8 mouse cellular contexts compared by ENCODE assay signal in genomic region chr4:134102742-134103119, GRCm38 (mm10). TPM values are rescaled to one million over a fixed set of nuclear protein-coding genes. Genes with fewer than 3 reads are reported as not detected.
DNase-seq lines count a peak whose midpoint lies in the region; ATAC-seq and TF ChIP-seq lines count a peak whose summit lies in the region.

No protein-coding gene starts in this region.

- peak; percentile 50 for ATAC-seq in heart, embryonic 15.5 days (replicated peaks; ENCODE audit: insufficient number of reproducible peaks, insufficient read depth, low FRiP score, low read depth)
- peak; percentile 62 for ATAC-seq in megakaryocyte progenitor cell, adult 5-6 weeks (replicated peaks; ENCODE audit: poor library complexity)

- 0 out of 4 replicates have a peak, but pooled peaks of 1 of the 2 experiments have one; percentile 26 for TF ChIP-seq EP300 in MEL (IDR thresholded peaks at IDR 0.05; ENCODE audit: low read depth in 1 of 2, low read length in 2 of 2)

- peak overlapping the region; percentile 58 for H3K4me3 ChIP-seq in heart, embryonic 15.5 days
- H3K4me3 ChIP-seq in MEL (ENCODE audit: control insufficient read depth in 1 of 2, insufficient read depth in 1 of 2, low read depth in 2 of 2, low read length in 2 of 2), result peak overlapping the region; percentile 71 to 90
- peak overlapping the region; percentile 85 for H3K4me3 ChIP-seq in hindbrain, embryonic 10.5 days

- H3K4me1 ChIP-seq in heart, embryonic 15.5 days (replicated peaks), result peaks cover 4% of the 10 kb centered on the region
- peaks cover 16 to 27% of the 10 kb centered on the region in 2 experiments for H3K4me1 ChIP-seq in MEL (ENCODE audit: control insufficient read depth in 1 of 2, insufficient read depth in 2 of 2, low read length in 2 of 2)
- peaks cover 25% of the 10 kb centered on the region for H3K4me1 ChIP-seq in hindbrain, embryonic 10.5 days (replicated peaks)

- no peak for DNase-seq in heart, postnatal 4 days
- peak; percentile 83 for DNase-seq in MEL (ENCODE audit: low read depth, low spot score)
- no peak for DNase-seq in hindbrain, embryonic 10.5 days (ENCODE audit: low spot score)
- no peak for DNase-seq in layer of hippocampus, adult 8-10 months (ENCODE audit: low spot score in 2 of 2)
- DNase-seq in cerebellum, postnatal 4 days (ENCODE audit: low spot score in 2 of 2), result no peak
- DNase-seq in adrenal gland, postnatal 36 days, result no peak

- H3K36me3 ChIP-seq in heart, embryonic 15.5 days, result no peaks in the 10 kb centered on the region
- H3K36me3 ChIP-seq in MEL (ENCODE audit: control insufficient read depth in 1 of 2, insufficient read depth in 2 of 2, low read length in 2 of 2), result peaks cover 0 to 20% of the 10 kb centered on the region in 2 experiments; a peak in 2 of 4 replicates
- no peaks in the 10 kb centered on the region for H3K36me3 ChIP-seq in hindbrain, embryonic 10.5 days

- TF ChIP-seq POLR2A in MEL (IDR thresholded peaks at IDR 0.05; ENCODE audit: control insufficient read depth in 1 of 2, insufficient read depth in 1 of 2, low read depth in 1 of 2, low read length in 2 of 2, poor library complexity in 1 of 2), result no peak; a peak in 1 of 4 replicates

- no peak for TF ChIP-seq RAD21 in MEL (IDR thresholded peaks at IDR 0.05; ENCODE audit: low read depth, low read length)

- peak overlapping the region; percentile 40 for H3K9ac ChIP-seq in heart, embryonic 15.5 days
- peak overlapping the region; percentile 70 for H3K9ac ChIP-seq in MEL (ENCODE audit: control insufficient read depth, low read depth, low read length, poor library complexity, severe bottlenecking)

- H3K9me3 ChIP-seq in heart, embryonic 15.5 days (replicated peaks), result no peaks in the 10 kb centered on the region
- H3K9me3 ChIP-seq in MEL (replicated peaks; ENCODE audit: insufficient read depth, low read length), result no peaks in the 10 kb centered on the region
- H3K9me3 ChIP-seq in hindbrain, embryonic 10.5 days, result no peaks in the 10 kb centered on the region

- no peak for TF ChIP-seq CTCF in MEL (IDR thresholded peaks at IDR 0.05 in 2 of 3, conservative IDR thresholded peaks at IDR 0.05 in 1 of 3; ENCODE audit: control insufficient read depth in 1 of 3, insufficient read depth in 1 of 3, low read depth in 2 of 3, low read length in 3 of 3, poor library complexity in 1 of 3, severe bottlenecking in 1 of 3)

- WGBS in heart, embryonic 15.5 days, result 4% methylated on average over 21 of the region's 21 CpGs
- WGBS in hindbrain, embryonic 10.5 days, result 5% methylated on average over 21 of the region's 21 CpGs

- peak overlapping the region; percentile 66 for H3K4me2 ChIP-seq in heart, embryonic 15.5 days

- H3K79me2 ChIP-seq in MEL (ENCODE audit: control insufficient read depth, insufficient read depth, low read length, poor library complexity), result no peaks in the 10 kb centered on the region; the same call in 1 of the 2 replicates

- H3K27me3 ChIP-seq in heart, embryonic 15.5 days, result no peaks in the 10 kb centered on the region
- no peaks in the 10 kb centered on the region for H3K27me3 ChIP-seq in MEL (ENCODE audit: control insufficient read depth in 1 of 2, insufficient read depth in 2 of 2, low read length in 2 of 2)
- H3K27me3 ChIP-seq in hindbrain, embryonic 10.5 days (ENCODE audit: insufficient read depth, poor library complexity, severe bottlenecking), result no peaks in the 10 kb centered on the region

- no peak overlapping the region for H3K27ac ChIP-seq in heart, embryonic 15.5 days
- peak overlapping the region; percentile 48 for H3K27ac ChIP-seq in MEL (ENCODE audit: control insufficient read depth, low read depth, low read length)
- peak overlapping the region; percentile 84 for H3K27ac ChIP-seq in hindbrain, embryonic 10.5 days

TF ChIP-seq in MEL, 35 proteins besides CTCF, POLR2A, EP300 and RAD21 (continues in another document):
- TF ChIP-seq TAL1 (IDR thresholded peaks at IDR 0.05; ENCODE audit: low read length), result 0 out of 2 replicates have a peak, but pooled peaks have one; percentile 30
- no peak for TF ChIP-seq POLR2AphosphoS5 (IDR thresholded peaks at IDR 0.05; ENCODE audit: borderline replicate concordance, low read depth, low read length)
- TF ChIP-seq HCFC1 (IDR thresholded peaks at IDR 0.05; ENCODE audit: low read depth, low read length), result no peak
- peak; percentile 63 for TF ChIP-seq NELFE (IDR thresholded peaks at IDR 0.05; ENCODE audit: low read depth, low read length)
- TF ChIP-seq TBP (IDR thresholded peaks at IDR 0.05; ENCODE audit: low read depth, low read length), result 0 out of 2 replicates have a peak, but pooled peaks have one; percentile 32
- no peak for TF ChIP-seq BHLHE40 (IDR thresholded peaks at IDR 0.05; ENCODE audit: borderline replicate concordance, low read depth, low read length)
- TF ChIP-seq KAT2A (conservative IDR thresholded peaks at IDR 0.05; ENCODE audit: low read depth, low read length), result no peak
- TF ChIP-seq NRF1 (IDR thresholded peaks at IDR 0.05; ENCODE audit: insufficient read depth, low read depth, low read length, poor library complexity, severe bottlenecking), result no peak
- 0 out of 2 replicates have a peak, but pooled peaks have one; percentile 31 for TF ChIP-seq MAZ (IDR thresholded peaks at IDR 0.05; ENCODE audit: low read depth, low read length)
- TF ChIP-seq CHD2 (IDR thresholded peaks at IDR 0.05; ENCODE audit: low read length), result no peak
- no peak for TF ChIP-seq POLR2AphosphoS2 (IDR thresholded peaks at IDR 0.05; ENCODE audit: low read length)
- TF ChIP-seq ZC3H11A (IDR thresholded peaks at IDR 0.05; ENCODE audit: low read depth, low read length), result no peak
- TF ChIP-seq USF1 (IDR thresholded peaks at IDR 0.05; ENCODE audit: low read depth, low read length), result no peak
- no peak for TF ChIP-seq RCOR1 (IDR thresholded peaks at IDR 0.05; ENCODE audit: low read depth, low read length)

RNA-seq across cellular contexts. Expression of gene Ubxn11, which starts 0.4 kb away (rescaled TPM):
- 1.8 and 3.9 TPM in 2 replicates for polyA plus RNA-seq in heart, embryonic 15.5 days (2015; fragmentation: Nextera tagmentation; extraction: Ambion mirVana)
- 1 to 10 TPM; 1.2 to 2.0 TPM for total RNA-seq in heart, postnatal 4 days (2021)
- total RNA-seq in MEL (2012; rRNA removed), result 2.6 and 5.4 TPM in 2 replicates
- polyA plus RNA-seq in MEL (2012; ENCODE audit: insufficient read depth in 1 of 2, insufficient read length in 2 of 2, low read depth in 1 of 2, low replicate concordance in 2 of 2, missing spikeins in 1 of 2), result 10 to 100 TPM in 1 of 2 experiments, not detected in 1; 11.9 TPM
- polyA plus RNA-seq in hindbrain, embryonic 10.5 days (2016; fragmentation: Nextera tagmentation; extraction: Ambion mirVana), result 7.6 and 11.2 TPM in 2 replicates
- 9.2 and 10.7 TPM in 2 replicates for total RNA-seq in megakaryocyte progenitor cell, adult 5-6 weeks (2015)
- 6.5 and 7.3 TPM in 2 replicates for total RNA-seq in megakaryocyte progenitor cell, adult 5-6 weeks (2017)
- total RNA-seq in layer of hippocampus, adult 8-10 months (2022), result 10 to 100 TPM; 34.7 to 39.5 (median 35.6) TPM
- total RNA-seq in adrenal gland, postnatal 36 days (2021), result 1 to 10 TPM; 5.2 to 8.5 TPM

RNA-seq across cellular contexts. Expression of gene Cd52, which starts 7.8 kb away (rescaled TPM):
- polyA plus RNA-seq in heart, embryonic 15.5 days (2015; fragmentation: Nextera tagmentation; extraction: Ambion mirVana), result 11.6 and 23.8 TPM in 2 replicates
- 1 to 10 TPM; 4.3 to 5.6 TPM for total RNA-seq in heart, postnatal 4 days (2021)
- 0.52 and 1.3 TPM in 2 replicates for total RNA-seq in MEL (2012; rRNA removed)
- polyA plus RNA-seq in MEL (2012; ENCODE audit: insufficient read depth in 1 of 2, insufficient read length in 2 of 2, low read depth in 1 of 2, low replicate concordance in 2 of 2, missing spikeins in 1 of 2), result under 1 TPM in 1 of 2 experiments, not detected in 1; 0.86 TPM
- polyA plus RNA-seq in hindbrain, embryonic 10.5 days (2016; fragmentation: Nextera tagmentation; extraction: Ambion mirVana), result 5.3 and 5.5 TPM in 2 replicates
- total RNA-seq in megakaryocyte progenitor cell, adult 5-6 weeks (2015), result 291 and 358 TPM in 2 replicates
- total RNA-seq in megakaryocyte progenitor cell, adult 5-6 weeks (2017), result 339 and 505 TPM in 2 replicates
- total RNA-seq in layer of hippocampus, adult 8-10 months (2022), result 10 to 100 TPM in 2 of 4 experiments, 1 to 10 TPM in 2; 1.2 to 52.4 (median 18.2) TPM
- 10 to 100 TPM; 10.9 to 12.0 TPM for total RNA-seq in adrenal gland, postnatal 36 days (2021)

RNA-seq across cellular contexts. Expression of gene Sh3bgrl3, which starts 25.9 kb away (rescaled TPM):
- 174 and 239 TPM in 2 replicates for polyA plus RNA-seq in heart, embryonic 15.5 days (2015; fragmentation: Nextera tagmentation; extraction: Ambion mirVana)
- total RNA-seq in heart, postnatal 4 days (2021), result 10 to 100 TPM; 70.4 to 72.6 TPM
- 122 and 126 TPM in 2 replicates for total RNA-seq in MEL (2012; rRNA removed)
- polyA plus RNA-seq in MEL (2012; ENCODE audit: insufficient read depth in 1 of 2, insufficient read length in 2 of 2, low read depth in 1 of 2, low replicate concordance in 2 of 2, missing spikeins in 1 of 2), result 100 to 1,000 TPM in 1 of 2 experiments, not detected in 1; 414 TPM
- 333 and 386 TPM in 2 replicates for polyA plus RNA-seq in hindbrain, embryonic 10.5 days (2016; fragmentation: Nextera tagmentation; extraction: Ambion mirVana)
- total RNA-seq in megakaryocyte progenitor cell, adult 5-6 weeks (2015), result 724 and 761 TPM in 2 replicates
- 230 and 307 TPM in 2 replicates for total RNA-seq in megakaryocyte progenitor cell, adult 5-6 weeks (2017)
- 100 to 1,000 TPM; 185 to 289 (median 252) TPM for total RNA-seq in layer of hippocampus, adult 8-10 months (2022)
- total RNA-seq in adrenal gland, postnatal 36 days (2021), result 10 to 100 TPM; 66.8 to 86.5 TPM

RNA-seq across cellular contexts. Expression of gene Crybg2, which starts 42.1 kb away (rescaled TPM):
- 0.30 and 0.61 TPM in 2 replicates for polyA plus RNA-seq in heart, embryonic 15.5 days (2015; fragmentation: Nextera tagmentation; extraction: Ambion mirVana)
- not detected for total RNA-seq in heart, postnatal 4 days (2021)
- total RNA-seq in MEL (2012; rRNA removed), result 0.65 and 0.72 TPM in 2 replicates
- polyA plus RNA-seq in MEL (2012; ENCODE audit: insufficient read depth in 1 of 2, insufficient read length in 2 of 2, low read depth in 1 of 2, low replicate concordance in 2 of 2, missing spikeins in 1 of 2), result 1 to 10 TPM in 1 of 2 experiments, not detected in 1; 2.3 TPM
- 1.6 and 2.9 TPM in 2 replicates for polyA plus RNA-seq in hindbrain, embryonic 10.5 days (2016; fragmentation: Nextera tagmentation; extraction: Ambion mirVana)
- 0.77 and 2.2 TPM in 2 replicates for total RNA-seq in megakaryocyte progenitor cell, adult 5-6 weeks (2015)
- total RNA-seq in megakaryocyte progenitor cell, adult 5-6 weeks (2017), result 0.37 and 0.71 TPM in 2 replicates
- 1 to 10 TPM in 3 of 4 experiments, under 1 TPM in 1; 0.54 to 6.4 (median 3.7) TPM for total RNA-seq in layer of hippocampus, adult 8-10 months (2022)
- total RNA-seq in adrenal gland, postnatal 36 days (2021), result not detected

RNA-seq across cellular contexts. Expression of gene Zfp683, which starts 49.1 kb away (rescaled TPM):
- not detected in 2 replicates for polyA plus RNA-seq in heart, embryonic 15.5 days (2015; fragmentation: Nextera tagmentation; extraction: Ambion mirVana)
- not detected for total RNA-seq in heart, postnatal 4 days (2021)
- not detected in 2 replicates for total RNA-seq in MEL (2012; rRNA removed)
- polyA plus RNA-seq in MEL (2012; ENCODE audit: insufficient read depth in 1 of 2, insufficient read length in 2 of 2, low read depth in 1 of 2, low replicate concordance in 2 of 2, missing spikeins in 1 of 2), result not detected
- not detected in 2 replicates for polyA plus RNA-seq in hindbrain, embryonic 10.5 days (2016; fragmentation: Nextera tagmentation; extraction: Ambion mirVana)
- not detected in 2 replicates for total RNA-seq in megakaryocyte progenitor cell, adult 5-6 weeks (2015)
- not detected in 2 replicates for total RNA-seq in megakaryocyte progenitor cell, adult 5-6 weeks (2017)
- not detected for total RNA-seq in layer of hippocampus, adult 8-10 months (2022)
- not detected for total RNA-seq in adrenal gland, postnatal 36 days (2021)

Comparison
In these comparisons a context has a peak if more than half of its experiments do, and no peak if none do; other contexts are left out.
1. RNA of gene Cd52, which starts 7.8 kb away (total RNA-seq): 291 to 505 TPM in megakaryocyte progenitor cell, adult 5-6 weeks; 1.2 to 52.4 TPM in layer of hippocampus, adult 8-10 months, 10.9 to 12.0 TPM in adrenal gland, postnatal 36 days, 4.3 to 5.6 TPM in heart, postnatal 4 days and 0.52 to 1.3 TPM in MEL; every median in the first group is over 4 times any median in the second.
2. Peak in every context shown above with its lines, with median percentiles within 50 percentile points of each other: H3K4me3 ChIP-seq.